Mouse (Mus musculus) yolk sac, embryonic 10.5 days (tissue): ENCODE measurements around the gene B9d2.

Experiments used
- DNase-seq: peaks from one replicate; pipeline ENCODE4 v3.0.0-alpha.2; 2017; ENCODE audit warnings: low spot score

The B9d2 gene

GRCm38 (mm10) chr7:25680514-25681258, at the start of gene B9d2:
Gene B9d2, plus strand, starts transcription at chr7:25680780.
- peak; percentile 96 for DNase-seq

GRCm38 (mm10) chr7:25632679-25633078, 47.9 kb upstream of the B9d2 start:
- DNase-seq: no peak

DNA sequence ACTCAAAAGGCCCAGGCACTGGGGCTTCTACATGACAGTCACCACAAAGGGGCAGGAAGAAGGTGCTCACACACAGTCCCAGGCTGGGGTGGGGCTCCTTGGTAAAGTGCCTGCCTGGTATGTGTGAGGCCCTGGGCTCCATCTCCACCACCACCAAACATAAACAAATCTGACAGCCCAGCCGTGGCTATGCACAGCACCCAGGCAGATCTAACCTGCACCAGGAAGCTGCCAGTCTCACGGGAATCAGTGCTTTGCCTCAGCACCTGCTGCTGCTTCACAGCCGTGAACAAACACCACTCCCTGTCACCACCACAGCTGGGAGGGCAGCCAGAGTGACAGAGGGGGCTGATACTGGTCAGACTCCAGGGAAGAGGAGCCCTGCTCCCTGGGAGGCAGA, 44.2 kb upstream of the B9d2 start:
- DNase-seq: no peak

GRCm38 (mm10) chr7:25637099-25637498, 43.5 kb upstream of the B9d2 start:
- no peak for DNase-seq

DNA sequence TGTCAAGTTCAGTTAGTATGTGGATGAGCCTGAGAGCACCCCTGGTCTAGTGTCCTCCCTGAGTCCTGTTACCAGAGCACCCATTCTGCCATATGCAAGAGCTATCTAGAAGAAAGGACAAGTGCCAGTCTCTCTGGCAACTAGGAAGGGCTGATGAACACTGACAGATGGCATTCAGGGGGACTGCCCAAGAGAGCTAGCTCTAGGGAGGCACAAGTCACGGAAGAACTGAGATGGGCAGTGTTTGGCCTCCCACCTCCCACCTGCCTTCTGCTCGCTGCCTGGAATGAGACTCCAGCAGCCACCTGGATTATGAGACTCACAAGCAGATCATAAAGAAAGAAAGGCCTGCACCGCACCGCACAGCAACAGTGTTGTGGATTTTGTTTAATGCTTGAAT, 40.8 kb upstream of the B9d2 start:
- DNase-seq: no peak

DNA sequence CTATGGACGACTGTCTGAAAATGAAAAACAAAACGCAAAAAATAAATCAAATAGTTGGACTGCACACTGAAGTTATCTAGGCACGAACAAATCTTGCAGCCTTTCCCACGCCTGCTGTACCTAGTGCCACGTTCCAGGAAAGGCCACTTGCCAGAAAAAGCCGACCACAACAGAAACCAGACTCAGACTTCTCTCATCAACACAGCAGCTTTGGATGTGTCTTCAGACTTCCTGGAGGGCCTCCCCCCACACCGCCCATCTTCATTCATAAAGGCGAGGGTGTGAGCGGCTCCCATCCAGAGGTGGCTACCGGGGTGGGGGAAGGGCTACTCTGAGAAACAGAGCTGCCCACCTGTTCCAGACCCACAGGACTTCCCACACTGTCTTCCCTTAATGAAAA, 36.4 kb upstream of the B9d2 start:
- no peak for DNase-seq

GRCm38 (mm10) chr7:25644631-25645030, 35.9 kb upstream of the B9d2 start:
- no peak for DNase-seq

- no peak for DNase-seq
These were observed 35.5 kb upstream of the B9d2 start for GRCm38 (mm10) chr7:25645074-25645473.

- no peak for DNase-seq
These were observed 32.9 kb upstream of the B9d2 start for GRCm38 (mm10) chr7:25647574-25648123.

DNA sequence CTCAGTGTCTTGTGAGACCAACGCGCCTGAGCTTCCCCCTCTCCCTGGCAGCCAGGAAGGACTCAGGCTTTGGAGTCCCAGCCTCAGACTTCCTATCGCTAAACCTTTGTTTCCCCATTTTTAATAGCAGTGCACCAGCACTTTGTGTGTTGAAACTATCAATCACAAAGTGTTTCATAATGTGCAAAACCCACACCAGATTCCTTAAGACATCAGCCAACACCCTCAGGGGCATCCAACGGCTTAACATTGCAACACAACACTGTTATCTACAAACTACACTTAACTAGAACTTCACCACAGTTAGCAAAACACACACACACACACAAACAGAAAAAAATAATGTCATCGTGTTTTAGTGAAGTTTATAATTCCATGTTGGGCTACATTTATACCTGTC, 30.7 kb upstream of the B9d2 start:
- no peak for DNase-seq

GRCm38 (mm10) chr7:25651281-25651680, 29.3 kb upstream of the B9d2 start:
- no peak for DNase-seq

- no peak for DNase-seq
These were observed 28.3 kb upstream of the B9d2 start for GRCm38 (mm10) chr7:25652244-25652759.

GRCm38 (mm10) chr7:25655601-25656428, 24.8 kb upstream of the B9d2 start:
- DNase-seq: no peak

DNA sequence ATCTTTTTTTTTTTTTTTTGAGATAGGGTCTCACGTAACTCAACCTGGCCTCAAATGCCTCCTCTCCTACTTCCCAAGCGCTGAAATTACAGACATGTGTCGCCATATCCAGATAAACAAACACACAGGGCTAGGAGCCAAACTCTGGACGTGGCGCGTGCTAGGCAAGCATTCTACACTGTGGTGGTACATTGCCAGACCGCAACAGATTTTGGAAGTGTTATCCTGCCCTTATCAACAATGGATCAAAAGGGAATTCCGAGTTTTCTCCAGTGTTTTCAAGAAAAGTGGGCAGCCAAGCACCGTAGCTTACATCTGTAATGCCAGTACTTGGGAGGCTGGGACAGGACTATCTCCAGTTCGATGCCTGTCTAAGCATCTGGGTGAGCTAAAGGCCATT, 22.8 kb upstream of the B9d2 start:
- DNase-seq: no peak

GRCm38 (mm10) chr7:25658657-25659472, 21.7 kb upstream of the B9d2 start, which contains the start of the genes Bckdha and Exosc5:
Gene Bckdha, minus strand, starts transcription at chr7:25658981.
Gene Exosc5, plus strand, starts transcription at chr7:25659164.
- DNase-seq: peak; percentile 99

GRCm38 (mm10) chr7:25666381-25666780, 14.2 kb upstream of the B9d2 start:
- DNase-seq: no peak

DNA sequence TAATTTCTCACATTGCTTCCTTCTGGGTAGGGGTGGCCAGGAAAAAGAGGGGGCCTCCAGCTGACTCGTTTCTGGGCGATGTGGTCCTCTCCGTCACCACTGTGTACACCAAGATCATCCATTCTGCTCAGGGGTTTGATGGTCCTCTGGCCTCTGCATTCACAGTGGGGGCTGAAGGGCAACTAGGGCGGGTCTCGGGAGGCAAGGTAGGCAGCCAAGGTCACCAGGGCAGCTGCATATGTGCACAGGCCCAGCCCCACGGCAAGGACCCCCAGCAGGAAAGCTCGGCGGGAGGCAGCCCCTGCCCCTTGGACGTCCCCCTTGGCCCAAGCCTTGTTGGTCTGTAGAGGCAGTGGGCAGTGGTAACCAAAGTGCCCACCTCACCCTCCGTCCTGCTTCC, 11.4 kb upstream of the B9d2 start:
- DNase-seq: no peak

GRCm38 (mm10) chr7:25669631-25670030, 10.9 kb upstream of the B9d2 start:
- no peak for DNase-seq

DNA sequence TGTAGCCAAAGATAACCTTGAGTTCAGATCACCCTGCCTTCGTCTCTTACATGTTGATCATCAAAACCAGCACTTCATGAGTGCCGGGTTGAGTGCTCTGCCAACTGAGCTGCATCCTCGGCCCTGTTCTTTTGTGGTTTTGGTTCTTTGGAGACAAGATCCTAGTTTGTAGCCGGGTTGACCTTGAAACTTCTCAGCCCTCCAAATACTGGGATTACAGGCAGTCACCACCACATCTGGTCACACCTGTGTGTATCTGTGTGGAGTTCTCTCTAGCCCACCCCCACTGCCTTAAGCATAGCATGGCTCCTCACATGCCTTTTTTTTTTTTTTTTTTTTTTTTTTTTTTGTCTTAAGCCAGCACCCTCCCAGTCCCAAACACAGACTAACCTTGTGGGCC, 10.5 kb upstream of the B9d2 start:
- DNase-seq: no peak

DNA sequence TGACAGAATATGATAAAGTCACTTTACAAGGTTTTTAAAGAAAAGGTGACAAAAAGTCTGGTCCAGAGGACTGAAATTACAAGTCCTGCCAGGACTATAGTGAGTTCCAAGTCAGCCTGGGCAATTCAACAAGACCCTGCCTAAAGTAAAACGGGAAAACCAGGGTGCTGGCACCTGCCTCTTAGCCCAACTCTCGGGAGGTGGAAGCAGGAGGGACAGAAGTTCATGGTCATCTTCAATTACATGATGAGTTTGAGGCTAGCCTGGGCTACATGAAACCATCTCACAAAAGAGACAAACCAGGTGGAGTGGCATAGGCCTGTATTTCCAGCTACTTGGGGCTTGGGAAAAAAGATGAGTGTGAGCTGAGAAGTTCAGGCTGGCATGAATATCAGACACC, 8.9 kb upstream of the B9d2 start:
- no peak for DNase-seq

GRCm38 (mm10) chr7:25672442-25672841, 8.1 kb upstream of the B9d2 start:
- no peak for DNase-seq

- DNase-seq: no peak
These were observed 6.3 kb upstream of the B9d2 start for GRCm38 (mm10) chr7:25674297-25674696.
